Mouse (Mus musculus) limb, embryonic 14.5 days (tissue): Measurements from ENCODE around the gene Cyp4f13. TPM values are rescaled to one million over a fixed set of nuclear protein-coding genes. Genes with fewer than 3 reads are reported as not detected.

ENCODE experiments used
- ATAC-seq: fragments of 200-750 bp; cut with Nextera tagmentation; 2 replicates; pipeline ENCODE4 v1.8.0; 2017; ENCODE audit warnings: low read depth, moderate number of reproducible peaks, moderate TSS enrichment; ENCODE audit not compliant: low FRiP score
- DNase-seq: peaks from one replicate; pipeline ENCODE4 v3.0.0-alpha.2; 2015; ENCODE audit warnings: low spot score
- H3K27ac ChIP-seq: fragments of 300-500 bp; sonication (generic); replicated peaks from 2 replicates; pipeline ENCODE4 v1.5.1; 2014; ENCODE audit warnings: low read depth, mild to moderate bottlenecking, low read length, moderate library complexity, mixed read lengths
- H3K27me3 ChIP-seq: fragments of 300-500 bp; sonication (generic); 2 replicates; pipeline ENCODE4 v1.6.1; 2014; ENCODE audit warnings: low read length, mixed read lengths; ENCODE audit not compliant: control insufficient read depth, insufficient read depth
- H3K36me3 ChIP-seq: fragments of 300-500 bp; sonication (generic); 2 replicates; pipeline ENCODE4 v1.6.1; 2014; ENCODE audit warnings: mild to moderate bottlenecking, low read length, moderate library complexity, mixed read lengths; ENCODE audit not compliant: control insufficient read depth, insufficient read depth
- H3K4me1 ChIP-seq: fragments of 300-500 bp; sonication (generic); 2 replicates; pipeline ENCODE4 v1.6.1; 2014; ENCODE audit warnings: antibody characterized with exemption, low read length, mixed read lengths; ENCODE audit not compliant: control insufficient read depth, insufficient read depth
- H3K4me2 ChIP-seq: fragments of 300-500 bp; sonication (generic); replicated peaks from 2 replicates; pipeline ENCODE4 v1.6.1; 2014; ENCODE audit warnings: low read depth, mild to moderate bottlenecking, low read length, moderate library complexity; ENCODE audit not compliant: severe bottlenecking
- H3K4me3 ChIP-seq: fragments of 300-500 bp; sonication (generic); replicated peaks from 2 replicates; pipeline ENCODE4 v1.5.1; 2014; ENCODE audit warnings: low read length
- H3K9ac ChIP-seq: fragments of 300-500 bp; sonication (generic); 2 replicates; pipeline ENCODE4 v1.6.1; 2014; ENCODE audit warnings: mild to moderate bottlenecking, low read depth, low read length, moderate library complexity; ENCODE audit not compliant: severe bottlenecking
- H3K9me3 ChIP-seq: fragments of 300-500 bp; sonication (generic); 2 replicates; pipeline ENCODE4 v1.6.1; 2016; ENCODE audit warnings: low read length; ENCODE audit not compliant: control insufficient read depth
- POLR2A ChIP-seq: fragments of 200-500 bp; IDR thresholded peaks from 2 replicates; pipeline ENCODE4 v1.8.0; 2012; ENCODE audit warnings: inconsistent platforms, mild to moderate bottlenecking, moderate library complexity, borderline replicate concordance; ENCODE audit not compliant: insufficient read depth, insufficient read length; ENCODE audit errors: extremely low read depth
- WGBS: fragments of 180-500 bp; shearing (Covaris S2); extraction: QIAGEN DNeasy Blood & Tissue Kit; methylation state at CpG from one replicate; pipeline ENCODE4 v1.1.7; 2014; 5-methylcytosine and 5-hydroxymethylcytosine counted together
- polyA plus RNA-seq, 2 experiments: library from polyadenylated mRNA; depleted of rRNA in 1 of 2; stranded (reverse) in 1 of 2; unstranded in 1 of 2; fragments of >200 nt; fragmentation: Nextera tagmentation in 1 of 2; extraction: Ambion mirVana in 1 of 2; gene quantifications; 2 replicates each; pipeline versions ENCODE4 v1.2.1 to v1.2.3; 2012 to 2014

The Cyp4f13 gene
- polyA plus RNA-seq, 2 experiments = 12.8 to 22.1 TPM

GRCm38 (mm10) chr17:32880320-32881218 lies 66.6 kb downstream of the Cyp4f13 start:
- peaks cover 4% of the 10 kb centered on the region for H3K4me1 ChIP-seq
- DNase-seq = no peak
- ATAC-seq = no peak
- H3K9me3 ChIP-seq = no peaks in the 10 kb centered on the region
- no peak overlapping the region for H3K9ac ChIP-seq
- H3K4me2 ChIP-seq = no peak overlapping the region
- TF ChIP-seq POLR2A = no peak
- no peaks in the 10 kb centered on the region for H3K27me3 ChIP-seq
- H3K36me3 ChIP-seq = peaks cover 59% of the 10 kb centered on the region
- no peak overlapping the region for H3K4me3 ChIP-seq
- 92% methylated on average over 14 of the region's 14 CpGs for WGBS
- no peak overlapping the region for H3K27ac ChIP-seq

GRCm38 (mm10) chr17:32878773-32879172 lies 68.4 kb downstream of the Cyp4f13 start:
- Histone ChIP-seq H3K4me2 (no peak overlapping the region), H3K27ac (no peak overlapping the region)

GRCm38 (mm10) chr17:32877471-32878171 lies 69.6 kb downstream of the Cyp4f13 start:
- WGBS = 6% methylated on average over 22 of the region's 22 CpGs
- no peak for TF ChIP-seq POLR2A
- Histone ChIP-seq H3K4me3 (0 out of 2 replicates have a peak overlapping the region, but pooled peaks have one; percentile 7), H3K27me3 (no peaks in the 10 kb centered on the region), H3K27ac (no peak overlapping the region), H3K9me3 (no peaks in the 10 kb centered on the region), H3K4me2 (peak overlapping the region; percentile 37), H3K36me3 (peaks cover 29% of the 10 kb centered on the region), H3K4me1 (peaks cover 4% of the 10 kb centered on the region), H3K9ac (peak overlapping the region; percentile 40; the same call in 1 of the 2 replicates)
- DNase-seq = no peak
- ATAC-seq = no peak

More at GRCm38 (mm10) chr17:32878773-32879172, 68.4 kb downstream of the Cyp4f13 start:
- TF ChIP-seq POLR2A = no peak
- WGBS = 95% methylated on average over 11 of the region's 11 CpGs
- H3K27me3 ChIP-seq = no peaks in the 10 kb centered on the region
- no peak overlapping the region for H3K4me3 ChIP-seq
- no peaks in the 10 kb centered on the region for H3K9me3 ChIP-seq
- DNase-seq (no peak), ATAC-seq (no peak)
- H3K4me1 ChIP-seq = peaks cover 4% of the 10 kb centered on the region
- peaks cover 41% of the 10 kb centered on the region for H3K36me3 ChIP-seq
- H3K9ac ChIP-seq = no peak overlapping the region

Other genes starting within 250 kb of the Cyp4f13 start
- gene Zfp871, start 159.1 kb downstream of the Cyp4f13 start, polyA plus RNA-seq (2012; rRNA removed) = 24.9 and 33.2 TPM in 2 replicates
- 46.7 and 50.4 TPM in 2 replicates for gene Zfp871, start 159.1 kb downstream of the Cyp4f13 start, polyA plus RNA-seq (2014; fragmentation: Nextera tagmentation; extraction: Ambion mirVana)
- 2.8 and 3.7 TPM in 2 replicates for gene Zfp811, start 137.5 kb downstream of the Cyp4f13 start, polyA plus RNA-seq (2012; rRNA removed)
- gene Zfp811, start 137.5 kb downstream of the Cyp4f13 start, polyA plus RNA-seq (2014; fragmentation: Nextera tagmentation; extraction: Ambion mirVana) = 2.7 and 2.8 TPM in 2 replicates
- 13.3 and 13.4 TPM in 2 replicates for gene Zfp799, start 117.1 kb downstream of the Cyp4f13 start, polyA plus RNA-seq (2012; rRNA removed)
- 15.1 and 20.2 TPM in 2 replicates for gene Zfp799, start 117.1 kb downstream of the Cyp4f13 start, polyA plus RNA-seq (2014; fragmentation: Nextera tagmentation; extraction: Ambion mirVana)
- gene Zfp870, start 55.8 kb downstream of the Cyp4f13 start, polyA plus RNA-seq (2012; rRNA removed) = 4.2 and 5.1 TPM in 2 replicates
- 8.8 and 9.8 TPM in 2 replicates for gene Zfp870, start 55.8 kb downstream of the Cyp4f13 start, polyA plus RNA-seq (2014; fragmentation: Nextera tagmentation; extraction: Ambion mirVana)
- gene Cyp4f14, start 30.1 kb downstream of the Cyp4f13 start, polyA plus RNA-seq (2012; rRNA removed) = 0.09 TPM in 1 of 2 replicates, not detected in the other
- not detected in 2 replicates for gene Cyp4f14, start 30.1 kb downstream of the Cyp4f13 start, polyA plus RNA-seq (2014; fragmentation: Nextera tagmentation; extraction: Ambion mirVana)
- 4.0 and 5.2 TPM in 2 replicates for gene Zfp472, start 18.4 kb upstream of the Cyp4f13 start, polyA plus RNA-seq (2012; rRNA removed)
- gene Zfp472, start 18.4 kb upstream of the Cyp4f13 start, polyA plus RNA-seq (2014; fragmentation: Nextera tagmentation; extraction: Ambion mirVana) = 11.1 and 11.6 TPM in 2 replicates
- gene Zfp952, start 45.7 kb upstream of the Cyp4f13 start, polyA plus RNA-seq (2012; rRNA removed) = 9.3 and 10.3 TPM in 2 replicates
- 10.7 and 13.3 TPM in 2 replicates for gene Zfp952, start 45.7 kb upstream of the Cyp4f13 start, polyA plus RNA-seq (2014; fragmentation: Nextera tagmentation; extraction: Ambion mirVana)
- gene Zfp763, start 86.0 kb upstream of the Cyp4f13 start, polyA plus RNA-seq (2012; rRNA removed) = 5.5 and 7.6 TPM in 2 replicates
- gene Zfp763, start 86.0 kb upstream of the Cyp4f13 start, polyA plus RNA-seq (2014; fragmentation: Nextera tagmentation; extraction: Ambion mirVana) = 13.0 and 15.1 TPM in 2 replicates
- gene 4921501E09Rik, start 120.7 kb upstream of the Cyp4f13 start, polyA plus RNA-seq (2012; rRNA removed) = not detected in 2 replicates
- not detected in 2 replicates for gene 4921501E09Rik, start 120.7 kb upstream of the Cyp4f13 start, polyA plus RNA-seq (2014; fragmentation: Nextera tagmentation; extraction: Ambion mirVana)
- gene Zfp563, start 141.9 kb upstream of the Cyp4f13 start, polyA plus RNA-seq (2012; rRNA removed) = 4.8 and 6.0 TPM in 2 replicates
- gene Zfp563, start 141.9 kb upstream of the Cyp4f13 start, polyA plus RNA-seq (2014; fragmentation: Nextera tagmentation; extraction: Ambion mirVana) = 9.8 and 10.5 TPM in 2 replicates
- 0.10 TPM in 1 of 2 replicates, not detected in the other for gene Morc2b, start 192.3 kb upstream of the Cyp4f13 start, polyA plus RNA-seq (2012; rRNA removed)
- not detected in 2 replicates for gene Morc2b, start 192.3 kb upstream of the Cyp4f13 start, polyA plus RNA-seq (2014; fragmentation: Nextera tagmentation; extraction: Ambion mirVana)
- not detected in 2 replicates for gene Olfr55, start 221.0 kb upstream of the Cyp4f13 start, polyA plus RNA-seq (2012; rRNA removed)
- gene Olfr55, start 221.0 kb upstream of the Cyp4f13 start, polyA plus RNA-seq (2014; fragmentation: Nextera tagmentation; extraction: Ambion mirVana) = not detected in 2 replicates
- gene Olfr239, start 243.9 kb upstream of the Cyp4f13 start, polyA plus RNA-seq (2012; rRNA removed) = not detected in 2 replicates
- not detected in 2 replicates for gene Olfr239, start 243.9 kb upstream of the Cyp4f13 start, polyA plus RNA-seq (2014; fragmentation: Nextera tagmentation; extraction: Ambion mirVana)